Mouse (Mus musculus) heart, adult 8-10 months (tissue): ENCODE measurements around the gene Gnb3. TPM values are rescaled to one million over a fixed set of nuclear protein-coding genes. Genes with fewer than 3 reads are reported as not detected.
A peak's percentile ranks its signal among the peaks of the same experiment; 100 is the strongest.
"Not testable (repeated sequence)": the region's sequence is repeated elsewhere in the genome, so short reads cannot be mapped to it uniquely, and the experiment has no call there.

Experiments used
- DNase-seq: peaks from one replicate; pipeline ENCODE4 v3.0.0; 2022; ENCODE audit warnings: low spot score
- total RNA-seq, 4 experiments: library from RNA; stranded (reverse); gene quantifications; 2 replicates each; pipeline ENCODE4 v1.2.4; 2022

Gnb3 gene
- total RNA-seq, 4 experiments from 2014 or later = 11.6 to 18.4 (median 16.7) TPM

DNA sequence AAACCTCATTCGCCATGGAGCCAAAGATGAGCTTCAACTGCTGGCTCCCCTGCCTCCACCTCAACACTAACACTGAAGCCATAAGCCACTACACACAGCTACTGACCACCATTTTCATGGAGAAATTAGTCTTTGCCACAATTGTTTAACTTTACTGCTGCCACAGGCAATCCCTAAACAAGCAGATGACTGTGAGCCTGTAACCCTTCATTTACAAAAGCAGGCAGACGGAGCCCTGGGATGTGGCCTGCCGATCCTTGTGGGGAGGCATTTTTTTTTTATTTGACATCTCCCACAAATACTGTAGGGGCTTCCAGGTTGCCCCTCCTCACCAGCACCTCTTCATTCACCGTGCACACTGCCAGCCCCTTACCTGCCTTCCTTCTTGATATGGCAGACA lies 23.5 kb downstream of the Gnb3 start:
- DNase-seq = no peak

DNA sequence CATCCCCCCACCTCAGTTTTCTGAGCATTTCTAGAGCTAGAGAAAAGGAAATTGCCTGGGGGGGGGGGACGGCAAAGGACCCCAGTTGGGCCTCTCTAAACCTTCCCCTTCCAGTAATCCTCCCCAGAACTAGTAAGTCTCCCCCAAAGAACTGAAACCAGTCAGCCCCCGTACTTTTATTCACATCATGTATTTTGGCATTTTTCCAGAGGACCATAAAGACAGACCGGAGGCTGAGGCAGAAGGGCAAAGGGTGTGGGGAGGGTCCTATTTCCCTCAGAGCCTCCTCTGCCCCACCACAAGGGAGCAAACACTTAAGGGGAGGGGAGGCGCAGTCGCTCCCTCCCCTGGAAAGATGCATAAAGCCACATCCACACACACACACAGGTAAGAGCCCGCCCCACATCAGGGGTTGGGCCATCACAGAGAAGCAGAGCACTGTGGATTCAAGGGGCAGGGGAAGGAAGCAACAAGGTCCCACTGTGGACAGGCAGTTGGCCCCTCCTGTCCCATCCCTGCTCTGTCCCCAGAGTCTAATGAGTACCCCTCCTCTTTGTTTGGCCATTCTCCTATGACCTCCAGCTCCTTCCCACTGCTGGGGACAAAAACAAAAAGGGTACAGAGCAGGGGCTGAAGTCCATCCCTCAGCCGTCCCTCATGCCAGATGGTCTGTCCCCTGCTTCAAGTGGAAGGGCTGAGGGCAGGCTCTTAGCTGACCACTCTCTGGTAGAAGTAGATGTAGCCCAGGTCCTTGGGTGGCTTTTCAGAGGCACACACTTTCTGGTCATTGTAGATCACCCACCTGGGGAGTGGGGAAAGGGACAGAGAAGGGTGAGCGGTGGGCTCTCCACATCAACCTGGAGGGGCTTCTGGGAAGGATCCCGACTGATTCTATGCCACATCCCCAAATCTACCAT lies 25.0 kb downstream of the Gnb3 start:
- DNase-seq = no peak

DNA sequence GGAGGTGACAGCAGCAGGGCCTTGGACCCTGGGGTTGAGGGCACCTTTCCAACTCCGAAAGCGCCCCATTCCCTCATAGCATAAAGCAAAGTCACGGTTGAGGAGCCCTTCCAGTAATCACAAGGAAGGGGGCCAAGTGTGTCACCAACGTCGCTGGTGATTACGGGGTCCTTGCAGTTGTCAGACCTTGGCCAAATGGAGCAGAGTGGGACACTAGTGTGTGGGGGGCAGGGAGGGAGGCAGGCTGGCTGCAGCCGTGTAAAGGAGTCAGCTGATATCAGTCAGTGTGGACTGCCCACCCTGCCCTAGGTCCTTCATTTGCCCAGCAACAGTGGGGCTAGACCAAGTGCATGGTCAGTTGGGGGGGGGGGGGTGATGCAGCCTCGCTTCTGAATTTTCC lies 25.6 kb downstream of the Gnb3 start:
- DNase-seq = no peak

DNA sequence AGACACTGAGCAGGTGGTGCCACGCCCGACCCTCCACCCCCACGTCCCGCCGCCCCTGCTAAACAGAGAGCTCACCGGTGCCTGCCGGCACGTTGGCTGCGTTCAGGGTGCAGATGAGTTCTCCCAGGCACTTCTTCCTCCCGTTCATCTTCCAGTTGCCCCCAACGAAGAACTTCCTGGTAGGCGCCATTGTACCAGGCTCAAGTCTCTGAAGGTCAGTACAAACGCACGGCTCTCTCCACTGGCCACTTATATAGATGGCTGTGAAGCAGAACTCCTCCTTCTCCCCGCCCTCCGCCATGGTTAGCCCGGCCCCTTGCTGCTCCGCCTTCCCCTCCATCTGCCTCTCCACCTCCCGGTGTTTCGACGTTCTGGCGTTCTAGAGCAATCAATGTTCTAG lies 26.1 kb downstream of the Gnb3 start, which contains the start of gene Tpi1:
TSS of gene Tpi1 (minus strand) at position 364 of the 400 bp plus-strand sequence.
- peak; percentile 94 for DNase-seq

DNA sequence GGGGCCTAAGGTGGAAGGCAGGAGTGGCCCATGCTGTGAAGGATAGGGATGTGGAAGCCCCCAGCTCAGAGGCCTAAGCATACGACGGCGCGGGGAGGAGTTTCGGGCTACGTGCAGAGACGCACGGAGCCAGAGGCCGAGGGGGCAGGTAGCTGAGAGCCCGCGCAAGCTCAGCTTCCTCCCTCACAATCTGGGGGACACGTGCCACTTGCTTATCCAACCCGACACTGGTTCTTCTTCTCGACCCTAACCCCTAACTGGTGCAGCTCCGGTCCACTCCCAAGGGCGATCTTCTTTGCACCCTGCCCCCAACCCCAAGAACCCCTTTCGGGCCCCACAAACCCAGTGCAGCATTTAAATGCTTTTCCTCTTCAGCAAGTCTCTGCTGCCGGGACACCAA lies 26.6 kb downstream of the Gnb3 start:
- no peak for DNase-seq

DNA sequence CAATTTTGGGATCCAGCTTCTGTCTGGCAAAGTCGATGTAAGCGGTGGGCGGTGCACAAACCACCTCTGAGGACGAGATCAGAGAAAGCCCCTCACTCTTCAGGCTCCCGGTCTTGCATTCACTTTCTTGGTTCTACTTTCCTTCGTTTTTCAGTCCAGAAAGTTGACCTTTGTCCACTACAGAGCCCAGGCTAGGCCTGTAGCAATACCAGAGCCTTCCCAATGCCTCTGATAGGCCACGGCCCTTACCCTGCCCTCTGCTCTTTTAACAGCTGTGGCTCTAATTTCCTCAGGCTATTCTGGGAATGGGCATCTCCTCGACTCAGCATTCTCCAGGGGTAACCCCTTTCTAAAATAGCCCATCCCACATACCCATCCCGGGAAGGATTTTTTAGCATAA lies 27.2 kb downstream of the Gnb3 start:
- no peak for DNase-seq

DNA sequence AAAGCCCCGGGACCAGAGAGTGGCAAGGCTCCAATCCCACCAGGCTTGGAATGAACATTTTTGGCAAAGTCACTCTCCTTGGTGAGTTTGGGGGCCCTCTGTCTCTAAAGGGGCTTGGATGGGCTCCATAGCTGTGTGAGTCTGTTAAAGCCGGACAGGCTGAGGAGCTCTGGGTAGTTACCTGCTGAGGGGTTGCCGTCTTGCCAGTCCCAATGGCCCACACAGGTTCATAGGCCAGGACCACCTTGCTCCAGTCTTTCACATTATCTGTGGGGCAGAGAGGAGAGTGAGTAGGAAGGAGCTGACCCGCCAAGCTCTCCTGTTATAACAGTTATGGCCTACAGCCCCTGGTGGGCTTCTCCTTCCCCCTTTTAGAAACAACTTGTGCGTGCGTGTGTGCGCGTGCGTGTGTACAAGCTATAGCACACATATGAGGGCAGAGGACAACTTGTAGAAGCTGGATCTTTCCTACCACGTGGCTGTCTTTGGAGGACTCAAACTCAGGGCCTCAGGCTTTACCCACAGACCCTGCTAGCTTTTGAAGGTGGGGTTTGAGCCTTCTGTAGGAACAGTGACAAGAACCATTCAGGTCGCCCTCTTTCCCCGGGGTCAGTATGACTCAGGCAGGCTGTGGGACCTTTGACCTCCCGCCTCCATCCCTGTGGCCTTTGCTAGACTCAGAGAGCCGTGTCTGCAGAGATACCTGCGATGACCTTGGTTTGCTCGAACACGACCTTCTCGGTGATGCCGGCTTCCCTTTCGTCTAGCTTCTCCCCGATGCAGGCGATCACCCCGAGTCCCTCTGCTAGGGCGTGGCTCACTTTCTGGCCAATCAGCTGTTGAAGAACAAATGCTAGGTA lies 28.1 kb downstream of the Gnb3 start:
- no peak for DNase-seq

DNA sequence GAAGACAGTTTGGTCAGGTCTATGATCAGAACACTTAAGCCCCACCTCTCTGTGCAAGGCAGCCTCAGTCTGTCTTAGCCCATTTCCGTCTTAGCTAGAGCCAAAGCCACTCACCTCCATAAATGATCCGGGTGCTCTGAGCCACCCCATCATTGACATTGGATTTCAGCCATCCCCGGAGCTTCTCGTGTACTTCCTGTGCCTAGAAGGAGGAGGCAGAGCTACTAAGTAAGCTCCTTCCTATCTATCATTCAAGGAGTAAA lies 28.7 kb downstream of the Gnb3 start:
- DNase-seq = no peak

DNA sequence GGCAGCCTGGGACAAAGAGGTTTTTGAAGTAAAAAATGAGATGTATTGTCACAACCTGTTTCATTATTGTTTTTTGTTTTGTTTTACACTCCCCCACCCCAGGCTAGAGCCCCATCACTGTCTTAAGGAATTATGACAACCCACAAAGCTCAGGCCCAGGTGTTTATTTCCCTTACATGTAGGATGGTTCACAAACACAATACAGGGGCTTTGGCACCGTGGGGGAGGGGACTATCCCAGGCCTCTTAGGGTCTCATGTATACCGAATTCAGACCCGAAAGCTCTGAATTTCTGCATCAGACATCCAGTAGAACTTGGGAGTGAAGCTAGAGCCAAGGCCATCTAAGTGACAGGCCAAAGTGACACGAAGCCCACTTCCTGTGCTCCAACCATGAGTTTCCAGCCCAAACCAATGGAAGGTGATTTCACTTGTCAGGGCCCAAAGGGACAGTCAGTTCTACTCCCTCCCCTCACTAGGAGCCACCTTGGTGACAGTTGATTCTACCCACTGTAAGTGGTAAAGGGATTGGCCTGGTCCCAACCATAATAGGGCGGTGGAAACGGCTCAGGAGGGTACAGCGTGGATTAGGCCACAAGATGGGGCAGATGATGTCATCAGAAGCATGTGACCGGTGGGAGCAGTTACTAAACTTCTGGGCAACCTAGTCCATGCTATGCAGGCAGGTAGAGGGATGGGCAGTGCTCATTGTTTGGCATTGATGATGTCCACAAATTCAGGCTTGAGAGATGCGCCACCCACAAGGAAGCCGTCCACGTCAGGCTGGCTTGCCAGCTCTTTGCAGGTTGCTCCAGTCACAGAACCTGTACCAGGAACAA lies 29.3 kb downstream of the Gnb3 start:
- not testable (repeated sequence) for DNase-seq

DNA sequence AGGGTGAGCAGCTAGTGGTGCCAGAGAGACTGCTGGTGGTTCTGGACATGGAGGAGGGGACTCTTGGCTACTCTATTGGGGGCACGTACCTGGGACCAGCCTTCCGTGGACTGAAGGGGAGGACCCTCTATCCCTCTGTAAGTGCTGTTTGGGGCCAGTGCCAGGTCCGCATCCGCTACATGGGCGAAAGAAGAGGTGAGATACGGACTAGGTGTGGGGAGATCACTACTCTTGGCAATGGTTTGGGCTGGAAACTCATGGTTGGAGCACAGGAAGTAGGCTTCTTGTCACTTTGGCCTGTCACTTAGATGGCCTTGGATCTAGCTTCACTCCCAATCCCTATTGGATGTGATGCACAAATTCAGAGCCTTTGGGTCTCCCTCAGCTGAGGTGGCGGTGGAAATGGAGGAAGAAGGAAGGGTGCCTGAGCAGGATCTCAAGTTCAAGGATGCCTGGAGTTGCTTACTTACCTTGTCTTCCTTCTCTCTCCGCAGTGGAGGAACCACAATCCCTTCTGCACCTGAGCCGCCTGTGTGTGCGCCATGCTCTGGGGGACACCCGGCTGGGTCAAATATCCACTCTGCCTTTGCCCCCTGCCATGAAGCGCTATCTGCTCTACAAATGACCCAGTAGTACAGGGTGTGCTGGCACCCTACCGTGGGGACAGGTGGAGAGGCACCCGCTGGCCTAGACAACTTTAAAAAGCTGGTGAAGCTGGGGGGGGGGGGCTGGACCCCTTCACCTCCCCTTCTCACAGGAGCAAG lies 30.1 kb downstream of the Gnb3 start:
- no peak for DNase-seq

DNA sequence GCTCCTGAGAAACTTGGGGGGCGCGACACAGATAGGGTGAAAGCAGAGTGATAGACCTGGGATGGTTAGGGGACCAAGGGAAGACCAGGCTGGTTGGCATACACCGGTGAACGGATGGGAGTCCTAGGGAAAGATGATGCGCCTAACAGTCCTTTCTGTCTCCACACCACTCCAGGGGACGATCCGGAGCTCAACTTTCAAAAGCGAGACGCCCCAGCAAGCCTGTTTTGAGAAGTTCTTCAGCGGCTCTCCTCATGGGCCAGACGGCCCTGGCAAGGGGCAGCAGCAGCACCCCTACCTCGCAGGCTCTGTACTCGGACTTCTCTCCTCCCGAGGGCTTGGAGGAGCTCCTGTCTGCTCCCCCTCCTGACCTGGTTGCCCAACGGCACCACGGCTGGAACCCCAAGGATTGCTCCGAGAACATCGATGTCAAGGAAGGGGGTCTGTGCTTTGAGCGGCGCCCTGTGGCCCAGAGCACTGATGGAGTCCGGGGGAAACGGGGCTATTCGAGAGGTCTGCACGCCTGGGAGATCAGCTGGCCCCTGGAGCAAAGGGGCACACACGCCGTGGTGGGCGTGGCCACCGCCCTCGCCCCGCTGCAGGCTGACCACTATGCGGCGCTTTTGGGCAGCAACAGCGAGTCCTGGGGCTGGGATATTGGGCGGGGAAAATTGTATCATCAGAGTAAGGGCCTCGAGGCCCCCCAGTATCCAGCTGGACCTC lies 30.9 kb downstream of the Gnb3 start:
- peak; percentile 79 for DNase-seq

DNA sequence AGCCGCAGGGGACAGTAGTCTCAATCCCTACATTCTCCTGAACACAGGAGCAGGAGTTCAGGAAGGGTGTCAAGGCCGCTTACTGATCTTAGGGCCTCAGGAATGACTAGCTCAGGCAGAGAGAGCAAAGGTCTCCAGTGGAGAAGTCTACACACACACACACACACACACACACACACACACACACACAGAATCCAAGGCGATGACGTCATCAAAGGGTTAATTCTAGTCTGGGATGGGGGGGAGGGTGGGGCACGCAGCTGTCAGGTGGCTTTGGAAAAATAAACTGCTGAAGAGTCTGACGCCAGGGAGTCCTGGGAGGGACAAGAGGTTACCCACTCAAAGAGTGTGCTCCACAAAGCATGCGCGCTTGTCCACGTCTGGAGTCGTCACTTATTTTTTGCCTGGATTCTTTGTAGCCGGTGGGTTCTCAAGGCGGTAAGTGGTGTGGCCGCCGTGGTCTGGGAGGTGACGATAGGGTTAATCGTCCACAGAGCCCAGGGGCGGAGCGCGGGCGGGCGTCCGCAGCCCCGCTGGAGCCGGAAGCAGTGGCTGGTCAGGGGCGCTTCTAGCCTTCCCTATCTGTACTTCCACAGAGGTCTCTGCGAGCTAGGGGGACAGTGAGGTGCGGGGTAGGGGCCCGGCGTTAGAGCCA lies 31.6 kb downstream of the Gnb3 start, which contains the start of gene Spsb2:
TSS of gene Spsb2 (plus strand) at position 304 of the 655 bp plus-strand sequence.
- DNase-seq = peak; percentile 72

DNA sequence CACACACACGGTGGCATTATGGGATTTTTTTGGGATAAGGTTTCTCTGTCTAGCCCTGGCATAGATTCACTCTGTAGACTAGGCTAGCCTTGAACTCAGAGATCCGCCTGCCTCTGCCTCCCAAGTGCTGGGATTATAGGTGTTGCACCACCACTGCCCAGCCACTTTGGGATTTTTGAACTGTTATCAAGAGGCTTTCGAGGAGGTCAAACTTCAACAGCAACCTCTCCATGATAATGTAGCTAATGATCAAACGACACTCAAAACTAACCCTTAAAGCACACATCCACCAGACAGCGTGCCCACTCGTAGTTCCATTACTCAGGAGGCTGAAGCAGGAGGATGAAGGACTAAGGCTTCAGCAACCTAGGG lies 32.1 kb downstream of the Gnb3 start:
- no peak for DNase-seq

DNA sequence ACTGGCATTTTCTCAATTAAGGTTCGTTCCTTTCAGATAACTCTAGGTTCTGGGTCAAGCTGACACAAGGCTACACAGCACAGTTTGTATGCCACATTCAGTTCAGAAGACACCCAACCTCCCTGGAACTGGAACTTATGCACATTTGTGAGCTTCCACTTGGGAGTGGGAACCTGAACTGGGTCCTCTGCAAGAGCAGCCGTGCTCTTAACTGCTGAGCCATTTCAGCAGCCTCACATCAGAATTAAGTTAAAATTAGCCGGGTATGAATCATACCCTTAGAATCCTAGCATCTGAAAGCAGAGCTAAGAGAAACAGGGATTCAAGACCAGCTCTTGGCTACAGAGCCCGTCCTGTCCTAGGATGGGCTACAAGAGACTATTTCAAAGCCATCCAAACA lies 32.7 kb downstream of the Gnb3 start:
- DNase-seq = no peak

DNA sequence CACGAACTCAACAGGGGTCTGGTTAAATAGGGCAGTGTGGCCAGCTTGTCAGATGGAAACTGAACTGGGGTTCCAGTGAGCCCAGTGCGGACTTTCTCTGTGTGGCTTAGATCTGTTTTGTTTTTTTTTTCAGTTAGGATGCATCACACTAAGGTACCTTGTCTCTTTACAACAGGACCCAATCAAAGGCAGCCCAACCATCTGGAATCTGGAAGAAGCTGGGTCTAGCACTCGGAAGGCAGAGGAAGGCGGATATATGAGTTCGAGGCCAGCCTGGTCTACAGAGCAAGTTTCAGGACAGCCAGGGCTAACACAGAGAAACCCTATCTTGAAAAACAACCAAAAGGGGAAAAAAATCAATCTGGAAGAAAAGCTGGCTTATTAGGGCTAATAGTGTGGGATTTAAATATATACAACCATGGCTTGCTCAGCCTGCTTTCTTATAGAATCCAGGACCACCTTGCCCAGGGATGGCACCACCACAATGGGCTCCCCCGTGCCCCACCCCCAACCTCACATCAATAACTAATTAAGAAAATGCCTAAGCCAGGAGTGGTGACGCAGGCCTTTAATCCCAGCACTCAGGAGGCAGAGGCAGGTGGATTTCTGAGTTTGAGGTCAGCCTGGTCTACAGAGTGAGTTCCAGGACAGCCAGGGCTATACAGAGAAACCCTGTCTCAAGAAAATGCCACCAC lies 33.5 kb downstream of the Gnb3 start:
- no peak for DNase-seq

DNA sequence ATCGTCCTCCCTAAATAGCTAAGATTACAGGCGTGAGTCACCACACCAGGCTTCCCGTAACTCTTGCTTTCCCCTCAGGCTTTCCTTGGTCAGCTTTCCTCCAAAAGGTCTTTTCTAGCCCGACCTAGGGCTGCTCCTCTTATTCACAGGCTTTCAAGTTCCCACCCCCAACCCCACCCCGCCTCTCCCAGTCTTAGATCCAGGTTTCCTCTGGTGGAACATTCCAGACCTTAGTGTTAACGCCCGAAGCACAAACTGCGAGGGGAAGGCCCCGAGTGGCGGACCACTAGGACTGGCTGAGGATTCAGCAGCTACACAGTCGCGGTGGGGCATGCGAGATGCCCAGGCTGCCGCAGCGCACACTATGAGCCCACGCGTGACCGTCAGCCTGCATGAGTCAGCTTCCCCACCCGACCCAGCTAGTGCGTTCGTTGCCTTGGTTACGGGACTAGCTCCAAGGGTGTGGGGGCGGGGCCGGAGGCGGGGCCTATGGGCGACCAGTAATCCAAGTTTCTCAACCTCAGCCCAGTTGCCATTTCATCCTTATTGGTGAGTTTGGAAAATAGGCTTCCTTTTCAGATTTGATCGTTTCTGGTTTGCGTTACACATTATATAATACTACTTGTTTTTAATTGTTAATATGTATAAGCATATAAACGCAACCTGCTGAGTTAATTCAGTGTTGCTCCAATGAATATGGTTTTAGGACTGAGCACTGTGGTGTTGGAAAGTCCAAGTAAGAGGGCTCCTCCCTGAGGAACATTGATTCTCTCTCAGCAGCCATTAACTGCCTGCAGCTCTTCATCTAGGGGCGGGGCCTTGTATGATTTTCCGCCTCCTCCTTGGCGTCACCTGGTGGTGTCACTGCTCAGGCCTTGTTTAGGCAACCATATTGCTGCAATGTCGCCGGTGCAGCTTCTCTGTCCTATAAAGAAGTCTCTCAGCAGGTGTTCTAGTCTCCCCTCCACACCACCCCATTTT lies 34.4 kb downstream of the Gnb3 start:
- peak; percentile 92 for DNase-seq

DNA sequence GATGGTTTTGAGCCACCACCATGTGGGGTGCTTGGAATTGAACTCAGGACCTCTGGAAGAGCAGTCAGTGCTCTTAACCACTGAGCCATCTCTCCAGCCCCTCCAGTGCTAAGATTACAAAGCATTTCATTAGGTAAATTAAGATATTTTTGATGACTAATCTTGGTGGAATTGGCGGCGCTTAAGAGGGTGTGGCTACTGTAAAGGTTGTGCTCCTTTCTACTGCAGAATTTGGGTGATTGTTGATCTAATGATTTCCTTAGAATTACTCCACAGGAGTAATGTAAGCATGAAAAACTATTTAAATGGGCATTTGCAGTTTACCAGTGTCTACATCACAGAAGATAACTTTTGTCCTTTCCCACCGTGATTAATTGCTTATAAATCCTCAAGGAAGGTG lies 35.7 kb downstream of the Gnb3 start:
- no peak for DNase-seq

DNA sequence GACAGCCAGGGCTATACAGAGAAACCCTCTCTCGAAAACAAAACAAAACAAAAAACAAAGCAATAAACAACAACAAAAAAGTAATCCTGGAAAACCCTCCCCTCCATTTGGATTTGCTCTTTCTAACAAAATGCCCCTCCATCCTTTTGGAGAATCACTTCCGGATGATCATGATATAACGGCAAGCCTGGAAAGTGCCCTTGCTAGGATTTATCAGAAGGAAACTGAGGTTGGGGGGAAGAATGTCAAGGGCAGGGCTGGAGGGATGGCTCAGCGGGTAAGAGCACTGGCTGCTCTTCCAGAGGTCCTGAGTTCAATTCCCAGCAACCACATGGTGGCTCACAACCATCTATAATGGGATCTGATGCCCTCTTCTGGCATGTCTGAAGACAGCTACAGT lies 36.4 kb downstream of the Gnb3 start:
- not testable (repeated sequence) for DNase-seq
